Mouse (Mus musculus) megakaryocyte-erythroid progenitor cell, adult 5-6 weeks (primary cell): ENCODE data around the gene Nap1l1. TPM values are rescaled to one million over a fixed set of nuclear protein-coding genes. Genes with fewer than 3 reads are reported as not detected.
"Not testable (repeated sequence)": the region's sequence is repeated elsewhere in the genome, so short reads cannot be mapped to it uniquely, and the experiment has no call there.

ENCODE experiments used
- ATAC-seq: replicated peaks from 2 replicates; pipeline ENCODE4 v1.8.0; 2016; ENCODE audit warnings: mild to moderate bottlenecking, inconsistent platforms; ENCODE audit not compliant: severe bottlenecking, poor library complexity, low FRiP score, low TSS enrichment
- total RNA-seq, 2 experiments: library from RNA; stranded (forward) in 1 of 2; stranded (reverse) in 1 of 2; fragments of 200-1000, 215-1000 nt in 1 of 2; fragments of >200 nt in 1 of 2; fragmentation: Nextera tagmentation in 1 of 2; gene quantifications; 2 replicates each; pipeline ENCODE4 v1.2.3; 2014 to 2017

Gene Nap1l1
- 549 and 560 TPM in 2 replicates for total RNA-seq (2014; fragmentation: Nextera tagmentation)
- total RNA-seq (2017) = 733 and 821 TPM in 2 replicates

GRCm38 (mm10) chr10:111472686-111473510, at the start of gene Nap1l1:
Gene Nap1l1, plus strand, starts transcription at chr10:111473223.
- ATAC-seq = peak; percentile 95

GRCm38 (mm10) chr10:111426491-111426890, 46.5 kb upstream of the Nap1l1 start:
- ATAC-seq = no peak

- no peak for ATAC-seq
Measured at GRCm38 (mm10) chr10:111433502-111433901, 39.5 kb upstream of the Nap1l1 start.

GRCm38 (mm10) chr10:111441034-111441440, 32.0 kb upstream of the Nap1l1 start:
- peak; percentile 52 for ATAC-seq

GRCm38 (mm10) chr10:111444199-111444598, 28.8 kb upstream of the Nap1l1 start:
- peak; percentile 54 for ATAC-seq

- no peak for ATAC-seq
Measured at GRCm38 (mm10) chr10:111445939-111446671, 26.9 kb upstream of the Nap1l1 start.

- not testable (repeated sequence) for ATAC-seq
Measured at GRCm38 (mm10) chr10:111446672-111447008, 26.4 kb upstream of the Nap1l1 start.

GRCm38 (mm10) chr10:111449662-111450061, 23.4 kb upstream of the Nap1l1 start:
- not testable (repeated sequence) for ATAC-seq

- ATAC-seq = peak; percentile 99
Measured at GRCm38 (mm10) chr10:111451683-111452322, 21.2 kb upstream of the Nap1l1 start.

GRCm38 (mm10) chr10:111452426-111452825, 20.6 kb upstream of the Nap1l1 start:
- no peak for ATAC-seq

GRCm38 (mm10) chr10:111454698-111455308, 18.2 kb upstream of the Nap1l1 start:
- no peak for ATAC-seq

GRCm38 (mm10) chr10:111458088-111458487, 14.9 kb upstream of the Nap1l1 start:
- no peak for ATAC-seq

- ATAC-seq = no peak
Measured at GRCm38 (mm10) chr10:111459040-111459439, 14.0 kb upstream of the Nap1l1 start.

- ATAC-seq = no peak
Measured at GRCm38 (mm10) chr10:111459874-111460273, 13.1 kb upstream of the Nap1l1 start.

GRCm38 (mm10) chr10:111460381-111460780, 12.6 kb upstream of the Nap1l1 start:
- no peak for ATAC-seq

- no peak for ATAC-seq
Measured at GRCm38 (mm10) chr10:111464833-111465232, 8.2 kb upstream of the Nap1l1 start.

- no peak for ATAC-seq
Measured at GRCm38 (mm10) chr10:111465409-111465808, 7.6 kb upstream of the Nap1l1 start.

- ATAC-seq = no peak
Measured at GRCm38 (mm10) chr10:111471166-111471565, 1.9 kb upstream of the Nap1l1 start.

- ATAC-seq = peak; percentile 38
Measured at GRCm38 (mm10) chr10:111473511-111474371, 718 bp downstream of the Nap1l1 start.
